Mouse (Mus musculus) cerebellum, adult 18-20 months (tissue): Measurements from ENCODE around the gene Lamc1.
A peak's percentile ranks its signal among the peaks of the same experiment; 100 is the strongest.

Experiments used
- DNase-seq, 2 experiments: peaks; one replicate each; pipeline ENCODE4 v3.0.0; 2021

The Lamc1 gene

GRCm38 (mm10) chr1:153252540-153253210, 79.9 kb downstream of the Lamc1 start:
- peak; percentile 8 to 9 for DNase-seq

DNA sequence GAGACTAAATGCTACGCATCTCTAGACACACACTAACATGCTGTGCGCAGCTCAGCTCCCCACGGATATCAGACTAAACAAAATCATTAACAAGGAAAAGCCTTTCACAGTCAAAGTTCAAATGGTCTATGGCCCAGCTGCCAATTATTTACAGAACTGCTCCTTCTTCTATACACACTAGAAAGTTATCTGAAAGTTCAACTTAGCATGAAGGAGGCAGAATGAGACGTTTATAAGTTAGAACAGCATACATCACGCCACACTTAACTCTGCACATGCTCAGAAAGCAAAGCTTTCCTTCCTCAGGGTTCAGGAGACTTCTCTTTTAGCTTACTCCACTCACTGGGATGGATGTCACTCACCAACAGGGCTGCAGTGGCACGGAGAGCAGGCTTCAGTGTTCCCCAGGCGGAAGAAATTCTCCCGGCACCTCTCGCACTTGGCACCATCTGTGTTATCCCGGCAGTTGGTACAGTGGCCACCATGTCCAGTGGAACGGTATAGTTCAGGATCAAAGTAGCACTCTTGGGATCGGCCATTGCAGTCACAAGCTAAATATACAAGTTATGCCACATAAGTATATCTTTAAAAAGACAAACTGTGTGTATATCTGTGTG, 80.9 kb downstream of the Lamc1 start:
- DNase-seq: no peak

GRCm38 (mm10) chr1:153241346-153241745, 91.2 kb downstream of the Lamc1 start:
- no peak for DNase-seq

GRCm38 (mm10) chr1:153235576-153235975, 97.0 kb downstream of the Lamc1 start:
- DNase-seq: no peak

- DNase-seq: no peak
Observed at GRCm38 (mm10) chr1:153231681-153232080, 100.9 kb downstream of the Lamc1 start.

DNA sequence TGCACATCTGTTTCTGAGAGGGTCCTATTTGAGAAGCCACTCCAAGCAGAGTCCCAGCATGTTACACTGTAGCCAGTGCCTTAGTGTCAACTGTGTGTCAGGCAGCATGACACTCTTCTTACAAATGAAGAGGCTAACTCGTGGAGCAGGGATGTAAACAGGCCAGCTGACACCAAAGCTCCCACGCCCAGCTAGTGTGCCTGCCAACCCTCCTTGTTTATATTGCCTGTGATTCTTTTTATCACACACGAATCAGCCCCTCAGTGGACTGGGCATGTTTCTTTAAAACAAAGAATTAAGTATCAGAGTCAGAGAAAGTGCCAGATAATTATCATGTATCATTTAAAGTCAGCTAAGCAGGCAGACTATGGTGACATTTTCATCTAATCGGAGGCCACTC, 104.7 kb downstream of the Lamc1 start:
- DNase-seq: no peak

DNA sequence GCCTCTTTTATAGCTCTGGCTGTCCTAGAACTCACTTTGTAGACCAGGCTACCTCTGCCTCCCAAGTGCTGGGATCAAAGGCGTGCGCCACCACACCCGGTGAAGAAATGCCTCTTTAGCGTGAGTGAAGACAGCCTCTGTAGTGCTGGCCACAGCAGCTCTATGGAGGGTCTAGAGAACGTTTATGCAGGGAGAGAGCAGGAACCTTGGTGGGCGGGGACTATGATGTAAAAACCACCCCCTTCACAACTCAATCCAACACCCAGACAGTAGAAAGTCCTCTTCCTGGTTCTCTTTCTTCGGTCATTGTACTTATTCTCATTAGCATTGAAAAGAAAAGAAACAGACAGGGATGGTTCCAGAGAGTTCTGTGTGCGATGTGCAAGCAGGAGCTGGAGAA, 105.5 kb downstream of the Lamc1 start:
- DNase-seq: no peak

- DNase-seq: no peak
Observed at GRCm38 (mm10) chr1:153225786-153226725, 106.5 kb downstream of the Lamc1 start.

- DNase-seq: no peak
Observed at GRCm38 (mm10) chr1:153224331-153224730, 108.3 kb downstream of the Lamc1 start.

DNA sequence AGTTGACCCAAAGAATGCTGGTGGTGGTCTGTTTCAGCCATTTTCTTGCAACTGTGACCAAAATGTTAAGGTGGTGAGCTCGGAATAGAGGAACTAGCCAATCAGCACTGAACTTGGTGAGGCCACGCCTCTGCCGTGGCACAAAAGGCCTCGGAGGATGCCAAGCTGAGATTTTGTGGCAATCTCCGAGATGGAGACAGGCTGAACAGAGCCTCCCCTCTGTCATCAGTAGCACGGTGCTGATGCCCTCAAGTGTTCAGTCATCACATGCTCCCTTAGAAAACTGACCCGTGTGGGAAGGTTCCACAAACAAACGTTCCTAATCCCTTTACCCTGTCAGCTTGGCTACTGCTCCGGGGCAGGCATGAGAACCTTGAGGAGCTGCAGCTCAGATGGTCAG, 113.2 kb downstream of the Lamc1 start:
- peak; percentile 7 to 9 for DNase-seq

DNA sequence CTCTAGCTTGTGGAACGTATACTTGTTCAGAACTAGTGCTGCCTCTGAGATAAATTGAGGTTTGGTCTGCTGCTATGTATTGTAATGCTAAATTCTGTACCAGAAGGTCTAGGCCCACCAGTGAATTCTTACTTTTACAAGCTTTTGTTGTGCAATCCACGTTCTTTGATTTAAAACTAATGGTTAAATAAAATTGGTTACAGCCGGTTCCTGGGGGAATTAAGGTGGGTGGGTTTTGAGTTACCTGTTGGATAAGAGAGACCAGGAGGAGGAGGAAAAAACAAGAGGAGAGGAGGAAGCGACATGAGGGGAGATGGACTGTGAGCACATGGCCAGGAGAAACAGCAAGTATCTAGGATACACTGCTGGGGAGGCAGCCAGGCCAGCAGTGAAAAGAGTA, 116.1 kb downstream of the Lamc1 start:
- no peak for DNase-seq

DNA sequence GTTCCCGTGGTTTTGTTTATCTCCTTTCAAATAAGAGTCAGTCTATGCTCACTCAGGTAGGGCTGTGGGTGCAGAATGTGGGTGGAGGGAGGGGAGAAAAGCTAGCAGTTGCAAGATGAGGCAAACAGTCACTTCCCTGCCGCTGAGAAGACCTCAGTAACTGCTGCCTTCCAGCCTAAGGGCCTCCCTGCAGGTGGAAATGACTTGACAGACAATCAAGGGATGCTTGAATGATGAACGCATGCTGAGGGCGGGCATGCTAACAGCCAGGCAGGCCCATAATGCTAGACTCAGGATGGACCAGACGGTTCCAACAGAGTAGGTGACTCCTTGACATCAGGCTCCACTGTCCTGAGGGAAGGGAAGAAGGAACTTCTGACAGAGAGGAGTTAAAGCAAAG, 116.9 kb downstream of the Lamc1 start:
- DNase-seq: no peak

DNA sequence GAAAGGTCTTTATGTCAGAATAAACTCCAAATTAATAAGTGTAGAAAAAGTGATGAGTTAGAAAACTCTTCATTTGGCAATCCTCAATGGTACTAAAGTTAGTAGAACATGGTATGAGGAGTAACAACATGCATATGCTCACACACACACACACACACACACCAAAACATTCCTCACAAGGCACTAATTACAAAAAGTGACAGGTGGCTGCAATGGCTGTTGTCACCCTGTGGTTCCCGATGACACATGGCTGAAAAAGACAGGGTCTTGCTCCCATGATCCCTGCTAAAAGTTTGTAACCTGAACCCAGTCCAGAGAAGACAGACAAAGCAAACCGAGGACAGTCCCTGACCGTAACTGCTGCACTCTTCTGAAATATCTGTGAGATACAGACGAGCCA, 121.6 kb downstream of the Lamc1 start:
- DNase-seq: no peak

- no peak for DNase-seq
Observed at GRCm38 (mm10) chr1:153210198-153210597, 122.4 kb downstream of the Lamc1 start.

GRCm38 (mm10) chr1:153202195-153202594, 130.4 kb downstream of the Lamc1 start:
- no peak for DNase-seq

- no peak for DNase-seq
Observed at GRCm38 (mm10) chr1:153201448-153201847, 131.1 kb downstream of the Lamc1 start.

- DNase-seq: no peak
Observed at GRCm38 (mm10) chr1:153197316-153197850, 135.2 kb downstream of the Lamc1 start.

- DNase-seq: no peak
Observed at GRCm38 (mm10) chr1:153192945-153193344, 139.6 kb downstream of the Lamc1 start.

DNA sequence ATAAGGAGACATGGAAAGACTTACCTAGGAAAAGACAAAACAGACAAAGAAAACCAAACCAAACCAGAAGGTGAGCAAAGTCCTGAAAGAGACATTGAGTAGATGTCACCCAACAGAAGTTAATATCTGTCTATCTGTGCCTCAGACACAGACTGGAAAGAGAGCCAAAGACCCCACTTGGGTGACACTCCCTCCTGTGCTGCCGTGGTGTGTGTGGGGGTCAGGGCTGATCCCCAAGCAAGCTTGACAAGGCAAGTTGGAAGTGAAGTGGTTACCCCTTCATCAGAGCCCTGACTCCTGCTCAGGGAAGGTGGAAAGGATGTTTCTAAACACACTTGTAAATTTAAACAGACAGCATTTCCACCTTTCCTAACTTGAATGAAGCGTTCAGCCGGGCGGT, 140.2 kb downstream of the Lamc1 start:
- no peak for DNase-seq

GRCm38 (mm10) chr1:153191943-153192329, 140.7 kb downstream of the Lamc1 start:
- peak in 1 of 2 experiments; percentile 13 for DNase-seq

- no peak for DNase-seq
Observed at GRCm38 (mm10) chr1:153191237-153191942, 141.2 kb downstream of the Lamc1 start.

- no peak for DNase-seq
Observed at GRCm38 (mm10) chr1:153188081-153188480, 144.5 kb downstream of the Lamc1 start.
